Mouse (Mus musculus) neural tube, embryonic 13.5 days (tissue): ENCODE measurements around the gene Cd247. TPM values are rescaled to one million over a fixed set of nuclear protein-coding genes. Genes with fewer than 3 reads are reported as not detected.

ENCODE experiments used
- ATAC-seq: fragments of 200-750 bp; cut with Nextera tagmentation; 2 replicates; pipeline ENCODE4 v1.8.0; 2017; ENCODE audit warnings: low read depth, mild to moderate bottlenecking, moderate TSS enrichment, moderate library complexity
- H3K27ac ChIP-seq: fragments of 300-500 bp; sonication (generic); replicated peaks from 2 replicates; pipeline ENCODE4 v1.5.1; 2015; ENCODE audit warnings: moderate library complexity, mild to moderate bottlenecking, inconsistent platforms
- H3K27me3 ChIP-seq: fragments of 300-500 bp; sonication (generic); 2 replicates; pipeline ENCODE4 v1.6.1; 2015; ENCODE audit warnings: mild to moderate bottlenecking, inconsistent platforms
- H3K36me3 ChIP-seq: fragments of 300-500 bp; sonication (generic); 2 replicates; pipeline ENCODE4 v1.6.1; 2015; ENCODE audit warnings: mild to moderate bottlenecking, inconsistent platforms
- H3K4me1 ChIP-seq: fragments of 300-500 bp; sonication (generic); replicated peaks from 2 replicates; pipeline ENCODE4 v1.6.1; 2015; ENCODE audit warnings: inconsistent platforms
- H3K4me2 ChIP-seq: fragments of 300-500 bp; sonication (generic); 2 replicates; pipeline ENCODE4 v1.6.1; 2015; ENCODE audit warnings: inconsistent platforms, mild to moderate bottlenecking, moderate library complexity
- H3K4me3 ChIP-seq: fragments of 300-500 bp; sonication (generic); 2 replicates; pipeline ENCODE4 v1.5.1; 2015; ENCODE audit warnings: mild to moderate bottlenecking, inconsistent platforms
- H3K9ac ChIP-seq: fragments of 300-500 bp; sonication (generic); 2 replicates; pipeline ENCODE4 v1.6.1; 2015; ENCODE audit warnings: moderate library complexity, mild to moderate bottlenecking, inconsistent platforms
- H3K9me3 ChIP-seq: fragments of 300-500 bp; sonication (generic); 2 replicates; pipeline ENCODE4 v1.6.1; 2016; ENCODE audit warnings: inconsistent platforms
- WGBS: fragments of 180-500 bp; shearing (Covaris S2); methylation state at CpG from one replicate; pipeline ENCODE4 v1.1.7; 2015; 5-methylcytosine and 5-hydroxymethylcytosine counted together
- polyA plus RNA-seq: library from polyadenylated mRNA; unstranded; fragments of >200 nt; fragmentation: Nextera tagmentation; extraction: Ambion mirVana; gene quantifications from 2 replicates; pipeline ENCODE4 v1.2.1, GENCODE M21; 2015

The Cd247 gene
- polyA plus RNA-seq, 1 experiment from 2014 or later = 0.60 TPM

DNA sequence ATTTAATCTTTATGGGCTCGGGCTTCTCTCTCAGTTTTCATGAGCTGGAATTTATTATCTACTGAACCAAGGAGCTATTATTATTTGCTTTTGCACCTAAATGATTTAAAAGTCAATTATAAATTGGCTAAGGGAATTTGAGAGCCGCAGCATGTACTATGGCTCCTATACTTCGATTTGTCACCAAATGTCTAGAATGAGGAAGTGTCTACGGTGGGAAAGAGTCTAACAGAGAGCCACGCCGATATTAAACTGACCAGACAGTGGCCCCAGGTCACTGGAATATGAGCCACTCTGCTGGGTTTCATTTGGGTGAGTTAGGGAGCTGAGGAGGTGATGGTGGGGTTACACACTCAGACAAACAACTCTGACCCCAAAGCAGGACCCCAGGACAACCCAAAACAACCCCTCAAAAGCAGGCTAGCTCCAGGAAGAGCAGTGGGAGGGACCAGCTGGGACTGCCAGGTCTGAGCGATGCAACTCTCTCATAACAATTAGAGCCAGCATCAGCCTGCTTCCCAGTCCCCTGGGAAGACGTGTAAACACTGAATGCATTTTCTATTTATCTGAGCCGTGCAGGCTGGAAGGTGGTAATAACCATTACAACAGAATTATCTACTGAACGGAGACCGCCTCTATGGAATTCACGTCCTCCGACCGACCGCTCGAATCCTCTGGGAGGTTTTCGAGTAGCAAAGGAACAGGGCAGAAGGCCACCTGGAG lies 45.6 kb downstream of the Cd247 start:
- H3K4me1 ChIP-seq = peaks cover 57% of the 10 kb centered on the region
- no peaks in the 10 kb centered on the region for H3K36me3 ChIP-seq
- H3K4me2 ChIP-seq = peak overlapping the region; percentile 52
- peak overlapping the region; percentile 53; the same call in 1 of the 2 replicates for H3K9ac ChIP-seq
- ATAC-seq = peak; percentile 87
- H3K9me3 ChIP-seq = no peaks in the 10 kb centered on the region
- peak overlapping the region; percentile 22 for H3K4me3 ChIP-seq
- peaks cover 23% of the 10 kb centered on the region for H3K27me3 ChIP-seq
- peak overlapping the region; percentile 95 for H3K27ac ChIP-seq
- WGBS = 11% methylated on average over 17 of the region's 17 CpGs

DNA sequence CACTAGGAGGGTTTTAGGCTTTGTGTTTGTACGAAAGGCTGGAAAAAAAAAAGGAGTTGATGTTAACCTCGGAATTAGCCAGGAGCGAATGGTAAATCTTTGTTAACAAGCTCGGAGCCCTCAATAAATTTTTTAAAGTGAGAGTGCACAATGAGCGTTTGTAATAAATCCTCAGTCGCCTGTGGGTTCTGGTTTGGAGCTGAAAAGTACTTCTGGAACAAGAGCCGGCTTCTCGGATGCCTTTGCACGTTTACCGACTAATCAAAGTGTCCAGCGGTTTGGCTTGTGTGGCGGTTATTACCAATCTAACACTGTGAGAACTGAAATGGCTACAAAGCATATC lies 46.1 kb downstream of the Cd247 start:
- peak; percentile 1; the same call in 1 of the 2 replicates for ATAC-seq
- H3K4me2 ChIP-seq = peak overlapping the region; percentile 52
- H3K9ac ChIP-seq = peak overlapping the region; percentile 53; the same call in 1 of the 2 replicates
- H3K4me1 ChIP-seq = peaks cover 57% of the 10 kb centered on the region
- peak overlapping the region; percentile 22 for H3K4me3 ChIP-seq
- no peaks in the 10 kb centered on the region for H3K9me3 ChIP-seq
- peaks cover 28% of the 10 kb centered on the region for H3K27me3 ChIP-seq
- 8% methylated on average over 12 of the region's 12 CpGs for WGBS
- peak overlapping the region; percentile 95 for H3K27ac ChIP-seq
- no peaks in the 10 kb centered on the region for H3K36me3 ChIP-seq

GRCm38 (mm10) chr1:165836461-165836860 lies 48.0 kb downstream of the Cd247 start:
- Histone ChIP-seq H3K4me2 (no peak overlapping the region), H3K27me3 (peaks cover 43% of the 10 kb centered on the region), H3K9ac (no peak overlapping the region), H3K36me3 (no peaks in the 10 kb centered on the region), H3K4me3 (no peak overlapping the region), H3K27ac (peak overlapping the region; percentile 95), H3K9me3 (no peaks in the 10 kb centered on the region), H3K4me1 (peaks cover 66% of the 10 kb centered on the region)
- no peak for ATAC-seq
- WGBS = 16% methylated on average over 6 of the region's 6 CpGs

DNA sequence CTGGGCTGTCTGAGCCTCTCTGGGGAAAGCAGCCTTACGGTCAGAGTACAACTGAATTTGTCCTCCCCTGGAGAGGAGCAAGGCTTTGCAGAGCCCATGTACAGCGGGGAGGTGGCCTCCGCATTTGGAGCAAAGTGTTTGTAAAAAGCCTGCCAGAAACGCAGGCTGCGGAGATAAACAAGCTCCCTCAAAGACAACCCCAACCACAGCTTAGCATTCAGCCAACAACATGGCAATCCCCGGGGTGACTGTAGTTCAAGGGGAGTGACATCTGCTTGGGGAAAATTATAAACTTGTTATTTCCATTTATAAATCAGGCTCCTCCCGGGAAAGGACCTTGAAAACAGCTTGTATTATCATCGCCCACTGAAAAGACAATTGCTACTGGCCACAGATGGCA lies 49.1 kb downstream of the Cd247 start:
- H3K9me3 ChIP-seq = no peaks in the 10 kb centered on the region
- H3K4me1 ChIP-seq = peaks cover 66% of the 10 kb centered on the region
- H3K27ac ChIP-seq = peak overlapping the region; percentile 95
- no peak overlapping the region for H3K4me3 ChIP-seq
- peak overlapping the region; percentile 12; the same call in 1 of the 2 replicates for H3K4me2 ChIP-seq
- H3K9ac ChIP-seq = peak overlapping the region; percentile 36
- ATAC-seq = no peak
- peaks cover 46% of the 10 kb centered on the region for H3K27me3 ChIP-seq
- no peaks in the 10 kb centered on the region for H3K36me3 ChIP-seq
- 24% methylated on average over 8 of the region's 8 CpGs for WGBS

GRCm38 (mm10) chr1:165839201-165839600 lies 50.7 kb downstream of the Cd247 start:
- Histone ChIP-seq H3K27ac (no peak overlapping the region), H3K4me3 (no peak overlapping the region), H3K4me1 (peaks cover 57% of the 10 kb centered on the region), H3K4me2 (no peak overlapping the region), H3K36me3 (no peaks in the 10 kb centered on the region), H3K9me3 (no peaks in the 10 kb centered on the region), H3K9ac (no peak overlapping the region), H3K27me3 (peaks cover 63% of the 10 kb centered on the region)
- 85% methylated on average over 4 of the region's 4 CpGs for WGBS
- no peak for ATAC-seq

GRCm38 (mm10) chr1:165840548-165841230 lies 52.2 kb downstream of the Cd247 start:
- WGBS = 10% methylated on average over 31 of the region's 31 CpGs
- ATAC-seq = no peak
- Histone ChIP-seq H3K4me2 (peak overlapping the region; percentile 58), H3K4me3 (peak overlapping the region; percentile 29), H3K9ac (peak overlapping the region; percentile 62), H3K4me1 (peaks cover 58% of the 10 kb centered on the region), H3K36me3 (no peaks in the 10 kb centered on the region), H3K9me3 (no peaks in the 10 kb centered on the region), H3K27me3 (peaks cover 77% of the 10 kb centered on the region), H3K27ac (no peak overlapping the region)

GRCm38 (mm10) chr1:165842170-165842569 lies 53.7 kb downstream of the Cd247 start:
- Histone ChIP-seq H3K27ac (no peak overlapping the region), H3K9ac (no peak overlapping the region), H3K4me3 (no peak overlapping the region), H3K36me3 (no peaks in the 10 kb centered on the region), H3K9me3 (no peaks in the 10 kb centered on the region), H3K4me1 (peaks cover 44% of the 10 kb centered on the region), H3K27me3 (peaks cover 81% of the 10 kb centered on the region), H3K4me2 (no peak overlapping the region)
- WGBS = 57% methylated on average over 7 of the region's 7 CpGs
- ATAC-seq = no peak

DNA sequence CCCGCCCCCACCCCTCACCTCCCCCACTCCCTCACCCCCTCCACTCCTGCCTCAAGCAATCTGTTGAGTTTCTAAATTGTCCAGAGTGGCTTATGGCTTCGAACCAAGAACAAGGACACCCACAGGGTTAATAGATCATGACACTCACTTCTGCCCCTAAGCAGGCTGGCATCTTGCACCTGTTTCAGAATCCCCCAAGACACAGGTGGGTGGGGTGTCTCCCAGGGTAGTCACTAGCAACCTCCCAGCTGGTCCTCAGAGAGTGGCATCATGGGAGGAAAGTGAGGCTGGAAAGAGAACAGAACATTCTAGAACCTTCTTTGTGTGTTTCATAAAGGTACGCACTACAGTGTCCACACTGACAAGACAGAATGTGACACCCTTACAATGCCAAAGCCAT lies 55.1 kb downstream of the Cd247 start:
- H3K9ac ChIP-seq = no peak overlapping the region
- no peaks in the 10 kb centered on the region for H3K36me3 ChIP-seq
- no peaks in the 10 kb centered on the region for H3K9me3 ChIP-seq
- 39% methylated on average over 3 of the region's 3 CpGs for WGBS
- H3K4me1 ChIP-seq = peaks cover 32% of the 10 kb centered on the region
- ATAC-seq = no peak
- H3K27me3 ChIP-seq = peaks cover 91% of the 10 kb centered on the region
- H3K4me3 ChIP-seq = no peak overlapping the region
- no peak overlapping the region for H3K27ac ChIP-seq
- H3K4me2 ChIP-seq = no peak overlapping the region

- ATAC-seq = peak; percentile 60
- WGBS = 3% methylated on average over 17 of the region's 20 CpGs
- Histone ChIP-seq H3K27ac (no peak overlapping the region), H3K27me3 (peaks cover 89% of the 10 kb centered on the region), H3K4me2 (peak overlapping the region; percentile 98), H3K4me1 (peaks cover 32% of the 10 kb centered on the region), H3K9ac (peak overlapping the region; percentile 71), H3K9me3 (no peaks in the 10 kb centered on the region), H3K4me3 (peak overlapping the region; percentile 45), H3K36me3 (no peaks in the 10 kb centered on the region)
Measured at GRCm38 (mm10) chr1:165844466-165844951, 56.0 kb downstream of the Cd247 start.

DNA sequence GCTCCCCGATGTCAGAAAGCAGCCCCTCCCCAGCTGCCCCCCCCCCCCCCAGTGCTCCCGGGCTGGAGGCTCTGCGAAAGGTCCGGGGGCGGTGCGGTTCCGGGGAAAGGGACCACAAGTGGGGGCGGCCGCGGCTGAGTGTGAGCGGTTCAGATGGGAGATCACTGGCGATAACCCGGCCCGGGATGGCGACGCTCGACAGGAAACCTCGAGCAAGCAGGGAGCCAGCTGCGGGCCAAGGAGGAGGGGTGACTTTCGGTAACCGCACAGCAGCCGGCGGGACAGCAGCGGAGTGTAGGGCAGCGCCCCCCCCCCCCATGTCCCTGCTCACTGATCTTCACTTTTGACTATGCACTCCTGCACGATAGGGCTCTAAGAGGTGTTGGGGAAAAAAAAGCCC lies 56.5 kb downstream of the Cd247 start:
- Histone ChIP-seq H3K9ac (peak overlapping the region; percentile 71), H3K4me3 (peak overlapping the region; percentile 45), H3K27ac (no peak overlapping the region), H3K36me3 (no peaks in the 10 kb centered on the region), H3K4me2 (peak overlapping the region; percentile 98), H3K9me3 (no peaks in the 10 kb centered on the region), H3K4me1 (peaks cover 32% of the 10 kb centered on the region), H3K27me3 (peaks cover 89% of the 10 kb centered on the region)
- ATAC-seq = peak; percentile 37
- under 1% methylated on average over 26 of the region's 26 CpGs for WGBS

- 5% methylated on average over 14 of the region's 14 CpGs for WGBS
- Histone ChIP-seq H3K4me2 (peak overlapping the region; percentile 98), H3K4me1 (peaks cover 32% of the 10 kb centered on the region), H3K9me3 (no peaks in the 10 kb centered on the region), H3K4me3 (peak overlapping the region; percentile 45), H3K27ac (no peak overlapping the region), H3K27me3 (peaks cover 89% of the 10 kb centered on the region), H3K36me3 (no peaks in the 10 kb centered on the region), H3K9ac (peak overlapping the region; percentile 71)
- ATAC-seq = peak; percentile 15; the same call in 1 of the 2 replicates
Measured at GRCm38 (mm10) chr1:165845366-165845765, 56.9 kb downstream of the Cd247 start.

- Histone ChIP-seq H3K27ac (no peak overlapping the region), H3K4me1 (peaks cover 32% of the 10 kb centered on the region), H3K9me3 (no peaks in the 10 kb centered on the region), H3K27me3 (peaks cover 82% of the 10 kb centered on the region), H3K36me3 (no peaks in the 10 kb centered on the region), H3K4me2 (no peak overlapping the region), H3K9ac (no peak overlapping the region), H3K4me3 (no peak overlapping the region)
- ATAC-seq = no peak
- WGBS = 83% methylated on average over 8 of the region's 8 CpGs
Measured at GRCm38 (mm10) chr1:165848417-165848816, 59.9 kb downstream of the Cd247 start.
